Mouse (Mus musculus): ENCODE data around the gene Pus10. TPM values are rescaled to one million over a fixed set of nuclear protein-coding genes. Genes with fewer than 3 reads are reported as not detected.

The Pus10 gene
- polyA plus RNA-seq, 1 experiment, result 28.6 TPM

DNA sequence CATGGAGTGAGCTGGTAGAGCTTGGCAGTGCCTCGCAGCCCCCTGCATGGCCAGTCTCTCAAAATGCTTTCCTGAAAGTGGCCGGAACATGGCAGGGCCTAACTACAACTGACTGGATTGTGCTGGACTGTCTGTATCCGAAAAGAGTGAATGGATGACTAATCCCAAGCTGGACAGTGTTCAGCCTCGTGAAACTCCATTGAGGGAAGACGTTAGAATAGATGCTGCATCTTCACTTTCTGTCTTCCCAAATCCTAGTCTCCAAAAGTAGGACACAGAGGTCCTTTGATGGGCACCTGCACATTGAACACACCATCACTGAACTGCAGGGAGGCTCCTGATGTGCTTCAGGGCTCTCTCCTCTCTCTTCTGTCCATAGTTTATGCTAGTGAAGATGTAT lies 10.6 kb downstream of the Pus10 start:
- Histone ChIP-seq H3K27ac (replicated peaks; ENCODE audit: low read depth, low read length) (no peak overlapping the region), H3K4me3 (ENCODE audit: insufficient read depth, low read depth, low read length) (no peak overlapping the region), H3K4me1 (ENCODE audit: control insufficient read depth, insufficient read depth, insufficient read length, low read length) (no peaks in the 10 kb centered on the region)

DNA sequence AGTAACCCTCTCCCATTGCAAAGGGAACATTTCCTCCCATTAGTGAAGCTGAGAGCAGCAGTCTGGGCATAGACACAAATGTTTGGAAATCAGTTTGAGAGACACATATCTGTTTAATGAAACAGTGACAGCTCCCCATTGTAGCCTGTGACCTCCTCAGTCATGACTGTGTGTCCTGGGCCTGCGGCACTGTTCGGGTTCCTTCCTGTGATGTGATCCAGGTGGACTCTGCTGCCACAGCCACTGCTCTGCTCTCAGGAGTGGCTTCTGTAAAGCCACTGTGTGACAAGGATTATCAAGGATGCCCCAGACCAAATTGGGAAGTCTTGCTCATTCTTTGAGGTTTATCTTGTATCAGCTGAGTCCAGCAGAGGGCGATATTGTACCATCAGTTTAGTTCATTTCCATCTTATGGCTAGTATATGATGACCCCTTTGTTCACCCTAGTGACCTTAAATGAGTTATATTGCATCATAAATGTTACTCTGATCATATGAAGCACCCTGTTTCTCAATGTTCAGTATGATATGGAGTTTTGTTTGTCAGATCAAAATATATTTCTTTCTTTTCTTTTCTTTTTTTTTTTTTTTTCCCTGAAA lies 13.7 kb downstream of the Pus10 start:
- no peak overlapping the region for H3K27ac ChIP-seq (replicated peaks; ENCODE audit: low read depth, low read length)
- H3K4me1 ChIP-seq (ENCODE audit: control insufficient read depth, insufficient read depth, insufficient read length, low read length), result no peaks in the 10 kb centered on the region
- H3K4me3 ChIP-seq (ENCODE audit: insufficient read depth, low read depth, low read length), result no peak overlapping the region

DNA sequence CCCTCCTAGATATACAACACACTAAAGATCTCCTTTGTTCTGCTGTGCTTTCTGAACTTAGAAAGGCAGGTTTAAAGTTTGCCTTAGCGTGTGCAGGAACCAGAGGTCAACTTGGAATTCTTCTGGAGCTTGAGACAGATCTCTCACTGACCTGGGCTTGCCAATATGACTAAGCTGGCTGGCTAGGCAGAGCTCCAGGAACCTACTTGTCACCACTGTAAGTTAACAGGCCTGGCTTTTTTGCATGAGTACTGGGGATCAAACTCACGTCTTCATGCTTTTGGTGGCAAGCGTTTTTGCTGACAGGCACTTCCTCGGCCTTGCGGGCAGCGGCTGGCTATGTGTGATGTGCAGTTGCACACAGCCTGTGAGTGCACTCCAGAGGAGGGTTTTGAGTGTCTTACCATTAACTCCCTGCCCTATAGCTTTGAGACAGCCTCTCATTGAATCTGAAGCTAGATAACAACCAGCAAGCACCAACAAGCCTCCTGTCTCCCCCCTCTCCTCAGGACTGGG lies 15.0 kb downstream of the Pus10 start:
- no peak overlapping the region for H3K27ac ChIP-seq (replicated peaks; ENCODE audit: low read depth, low read length)
- H3K4me3 ChIP-seq (ENCODE audit: insufficient read depth, low read depth, low read length), result no peak overlapping the region
- H3K4me1 ChIP-seq (ENCODE audit: control insufficient read depth, insufficient read depth, insufficient read length, low read length), result no peaks in the 10 kb centered on the region

DNA sequence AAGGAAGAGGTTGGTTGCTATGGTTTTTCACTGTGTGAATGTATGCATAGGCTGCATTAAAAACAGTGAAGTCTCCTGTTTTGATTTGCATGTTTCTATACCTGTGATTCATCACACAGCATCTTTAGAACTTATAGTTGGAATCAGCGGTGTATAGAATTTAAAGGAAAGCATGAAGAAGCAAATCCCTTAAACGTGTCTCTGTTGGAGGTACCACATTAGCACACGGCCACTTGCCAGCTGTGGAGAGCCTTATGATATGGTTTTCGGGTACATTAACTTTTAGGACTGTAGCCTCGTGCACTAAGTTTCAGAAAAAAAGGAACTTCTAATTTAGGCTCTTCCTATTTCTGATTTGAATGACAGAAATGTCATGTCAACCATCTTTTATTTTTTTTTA lies 17.1 kb downstream of the Pus10 start:
- no peaks in the 10 kb centered on the region for H3K4me1 ChIP-seq (ENCODE audit: control insufficient read depth, insufficient read depth, insufficient read length, low read length)
- no peak overlapping the region for H3K27ac ChIP-seq (replicated peaks; ENCODE audit: low read depth, low read length)
- H3K4me3 ChIP-seq (ENCODE audit: insufficient read depth, low read depth, low read length), result no peak overlapping the region

DNA sequence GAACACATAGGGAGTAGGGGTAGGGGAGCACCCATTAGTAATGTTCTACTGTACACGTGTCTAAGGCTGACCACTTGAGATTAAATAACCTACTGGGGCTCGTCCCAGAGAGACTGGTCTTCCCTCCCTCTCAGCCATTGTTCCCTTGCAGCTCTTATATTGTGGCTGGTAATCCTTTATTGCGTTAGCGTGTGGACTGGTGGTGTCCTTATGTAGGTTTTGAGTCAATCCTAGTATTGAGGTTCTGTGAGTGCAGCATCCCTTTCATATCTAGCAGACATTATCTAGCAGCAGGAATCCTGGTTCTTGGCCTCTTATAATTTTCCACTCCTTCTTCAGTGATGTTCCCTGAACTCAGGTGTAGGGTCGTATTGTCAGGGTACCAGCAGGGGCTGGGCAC lies 21.2 kb downstream of the Pus10 start:
- H3K27ac ChIP-seq (replicated peaks; ENCODE audit: low read depth, low read length), result no peak overlapping the region
- H3K4me1 ChIP-seq (ENCODE audit: control insufficient read depth, insufficient read depth, insufficient read length, low read length), result no peaks in the 10 kb centered on the region
- H3K4me3 ChIP-seq (ENCODE audit: insufficient read depth, low read depth, low read length), result no peak overlapping the region

DNA sequence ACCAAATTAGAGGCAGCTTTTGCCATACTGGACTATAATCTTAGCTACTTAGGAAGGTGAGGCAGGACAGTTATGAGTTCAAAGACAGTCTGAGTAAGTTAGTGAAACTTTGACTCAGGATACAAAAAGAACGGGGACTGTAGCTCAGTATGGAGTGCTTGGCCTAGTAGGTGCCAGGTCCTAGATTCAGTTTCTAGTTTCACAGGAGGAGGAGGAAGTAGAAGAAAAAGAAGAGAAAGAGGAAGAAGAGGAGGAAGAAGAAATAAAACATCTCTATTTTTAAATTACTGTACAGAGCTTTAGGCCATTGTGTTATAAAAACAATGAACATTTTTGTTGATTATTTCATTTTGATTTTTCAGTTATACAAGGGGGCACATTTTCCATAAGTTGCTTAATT lies 22.6 kb downstream of the Pus10 start:
- H3K4me1 ChIP-seq (ENCODE audit: control insufficient read depth, insufficient read depth, insufficient read length, low read length), result no peaks in the 10 kb centered on the region
- no peak overlapping the region for H3K4me3 ChIP-seq (ENCODE audit: insufficient read depth, low read depth, low read length)
- no peak overlapping the region for H3K27ac ChIP-seq (replicated peaks; ENCODE audit: low read depth, low read length)

DNA sequence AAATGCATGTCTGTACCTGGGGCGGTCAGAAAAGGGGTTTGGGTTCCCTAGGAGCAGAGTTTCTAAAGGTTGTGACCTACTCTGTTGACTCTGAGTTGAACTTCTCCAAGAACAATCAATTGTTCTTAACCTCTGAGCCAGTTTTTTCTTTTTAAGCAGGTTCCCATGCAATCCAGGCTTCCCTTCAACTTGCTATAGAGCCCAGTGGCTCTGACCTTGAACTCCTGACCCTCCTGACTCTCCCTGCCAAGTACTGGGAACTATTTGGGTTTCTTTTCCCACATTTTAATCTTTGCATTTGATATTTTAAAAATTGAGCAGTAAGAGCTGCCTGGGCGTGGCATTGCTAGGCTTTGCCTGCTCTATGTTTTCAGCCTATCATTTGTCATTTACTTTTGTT lies 27.8 kb downstream of the Pus10 start:
- Histone ChIP-seq H3K4me1 (ENCODE audit: control insufficient read depth, insufficient read depth, insufficient read length, low read length) (peaks cover 4% of the 10 kb centered on the region), H3K27ac (replicated peaks; ENCODE audit: low read depth, low read length) (no peak overlapping the region), H3K4me3 (ENCODE audit: insufficient read depth, low read depth, low read length) (no peak overlapping the region)

DNA sequence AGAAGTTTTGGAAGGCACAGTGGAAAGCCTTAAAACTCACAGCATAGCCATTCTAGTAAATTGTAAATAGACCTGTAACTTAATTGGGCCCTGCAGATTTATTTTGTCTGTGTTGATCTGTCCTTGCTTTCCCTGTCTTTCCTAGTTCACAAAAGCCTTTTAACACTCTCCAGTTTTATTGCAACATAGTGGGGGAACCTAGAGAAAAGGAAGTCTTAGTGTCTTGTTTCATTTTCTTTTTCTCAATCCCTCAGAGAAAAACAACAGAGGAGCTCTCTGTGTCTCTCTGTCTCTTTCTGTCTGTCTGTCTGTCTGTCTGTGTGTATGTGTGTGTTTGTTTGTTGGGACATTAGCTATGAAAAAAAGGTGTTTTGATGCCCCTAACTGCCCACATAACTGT lies 30.4 kb downstream of the Pus10 start:
- H3K4me1 ChIP-seq (ENCODE audit: control insufficient read depth, insufficient read depth, insufficient read length, low read length), result peaks cover 4% of the 10 kb centered on the region
- H3K27ac ChIP-seq (replicated peaks; ENCODE audit: low read depth, low read length), result no peak overlapping the region
- H3K4me3 ChIP-seq (ENCODE audit: insufficient read depth, low read depth, low read length), result no peak overlapping the region

DNA sequence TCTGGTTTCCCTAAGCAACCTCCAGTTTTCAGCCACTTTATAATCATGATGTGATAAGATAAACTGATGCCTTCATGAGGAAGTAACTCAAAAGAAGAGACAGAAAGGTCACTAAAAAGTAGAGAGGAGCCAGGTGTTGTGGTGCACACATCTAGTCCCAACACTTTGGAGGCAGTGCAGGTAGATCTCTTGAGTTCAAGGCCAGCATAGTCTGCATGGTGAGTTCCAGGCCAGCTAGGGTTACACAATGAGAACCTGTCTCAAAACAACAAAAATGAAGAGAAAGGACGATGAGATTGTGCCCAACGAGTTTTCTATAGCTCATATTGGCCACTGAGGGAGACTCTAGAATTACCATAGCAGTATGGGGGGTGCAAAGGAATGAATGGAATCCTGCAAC lies 33.1 kb downstream of the Pus10 start:
- peaks cover 2% of the 10 kb centered on the region for H3K4me1 ChIP-seq (ENCODE audit: control insufficient read depth, insufficient read depth, insufficient read length, low read length)
- H3K4me3 ChIP-seq (ENCODE audit: insufficient read depth, low read depth, low read length), result no peak overlapping the region
- no peak overlapping the region for H3K27ac ChIP-seq (replicated peaks; ENCODE audit: low read depth, low read length)

DNA sequence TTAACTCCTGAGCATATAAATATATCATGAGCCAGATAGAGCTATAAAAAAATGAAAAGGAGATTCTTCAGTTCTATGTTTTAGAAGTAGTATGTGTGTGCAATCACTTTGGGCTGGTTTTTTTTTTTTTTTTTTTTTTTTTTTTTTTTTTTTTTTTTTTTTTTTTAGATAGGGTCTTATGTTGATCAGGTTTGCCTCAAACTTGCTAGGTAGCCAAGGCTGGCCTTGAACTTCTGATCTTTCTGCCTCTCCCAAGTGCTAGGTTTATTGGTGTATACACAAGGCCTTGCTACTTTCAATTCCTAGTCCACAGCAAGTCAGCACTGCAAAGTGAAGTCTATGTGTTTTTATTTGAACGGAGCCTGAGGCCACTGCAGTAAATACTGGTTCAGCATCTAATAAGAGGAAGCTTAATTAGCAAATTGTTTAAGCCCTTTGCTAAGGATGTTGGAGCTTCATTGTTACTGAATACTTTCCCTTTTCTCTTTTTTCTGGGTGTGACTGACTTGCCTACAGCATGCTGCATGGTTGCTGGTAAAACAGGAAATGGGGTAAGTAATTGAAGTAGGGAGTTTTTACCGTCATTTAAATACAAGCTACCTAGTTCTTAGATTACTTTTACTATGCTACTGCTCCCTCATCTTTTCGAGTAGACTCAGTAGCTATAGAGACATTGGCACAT lies 34.1 kb downstream of the Pus10 start:
- Histone ChIP-seq H3K4me1 (ENCODE audit: control insufficient read depth, insufficient read depth, insufficient read length, low read length) (no peaks in the 10 kb centered on the region; the same call in 1 of the 2 replicates), H3K27ac (replicated peaks; ENCODE audit: low read depth, low read length) (no peak overlapping the region), H3K4me3 (ENCODE audit: insufficient read depth, low read depth, low read length) (no peak overlapping the region)

DNA sequence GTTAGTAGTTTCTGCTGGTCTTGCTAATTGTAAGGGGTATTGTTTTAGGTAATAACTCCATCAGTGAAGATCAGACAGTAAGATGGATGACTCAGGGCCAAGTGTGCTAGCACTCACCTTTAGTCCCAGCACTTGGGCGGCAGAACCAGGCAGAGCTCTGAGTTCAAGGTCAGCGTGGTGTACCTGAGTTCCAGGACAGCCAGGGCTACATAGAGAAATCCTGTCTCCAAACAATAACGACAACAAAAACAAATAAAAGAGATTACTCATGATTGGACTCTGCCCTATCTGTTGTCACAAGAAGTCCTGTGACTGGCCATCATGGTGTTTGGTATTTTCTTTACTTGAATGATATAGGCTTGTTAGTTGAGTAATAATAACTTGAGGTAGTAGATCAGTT lies 36.4 kb downstream of the Pus10 start:
- H3K4me3 ChIP-seq (ENCODE audit: insufficient read depth, low read depth, low read length), result no peak overlapping the region
- H3K27ac ChIP-seq (replicated peaks; ENCODE audit: low read depth, low read length), result no peak overlapping the region
- H3K4me1 ChIP-seq (ENCODE audit: control insufficient read depth, insufficient read depth, insufficient read length, low read length), result no peaks in the 10 kb centered on the region; the same call in 1 of the 2 replicates

DNA sequence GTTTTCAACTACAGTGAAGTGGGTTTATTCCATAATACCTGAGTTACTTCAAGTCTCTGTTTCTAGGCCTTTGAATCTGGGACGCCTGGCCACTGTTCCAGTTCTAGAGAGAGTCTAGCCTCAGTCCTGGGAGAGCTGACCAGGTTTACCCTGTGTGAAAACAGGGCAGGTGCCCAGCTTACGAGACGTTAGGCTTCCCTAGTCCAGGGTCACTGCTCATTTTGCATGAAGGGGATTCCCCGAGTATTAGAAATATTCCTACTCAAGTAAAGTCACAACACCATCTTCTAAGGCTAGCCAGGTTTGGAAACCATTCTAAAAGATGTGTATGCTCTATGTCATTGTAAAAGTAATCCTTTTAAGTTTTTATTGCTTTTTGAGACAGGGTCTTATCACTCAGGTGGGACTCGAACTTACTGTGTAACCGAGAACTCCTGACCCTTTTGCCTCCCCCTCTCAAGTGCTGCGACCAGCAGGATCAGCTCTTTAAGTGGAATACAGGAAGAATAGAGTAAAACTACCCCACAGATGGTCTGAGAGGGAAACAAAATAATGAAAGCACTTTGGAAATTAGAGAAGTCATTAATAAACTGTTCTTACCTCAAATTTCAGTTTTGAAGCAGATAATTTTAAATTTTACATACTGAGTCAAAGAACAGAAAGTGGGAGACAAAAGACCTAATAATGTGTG lies 39.3 kb downstream of the Pus10 start:
- Histone ChIP-seq H3K4me3 (ENCODE audit: insufficient read depth, low read depth, low read length) (no peak overlapping the region), H3K27ac (replicated peaks; ENCODE audit: low read depth, low read length) (no peak overlapping the region), H3K4me1 (ENCODE audit: control insufficient read depth, insufficient read depth, insufficient read length, low read length) (no peaks in the 10 kb centered on the region)

DNA sequence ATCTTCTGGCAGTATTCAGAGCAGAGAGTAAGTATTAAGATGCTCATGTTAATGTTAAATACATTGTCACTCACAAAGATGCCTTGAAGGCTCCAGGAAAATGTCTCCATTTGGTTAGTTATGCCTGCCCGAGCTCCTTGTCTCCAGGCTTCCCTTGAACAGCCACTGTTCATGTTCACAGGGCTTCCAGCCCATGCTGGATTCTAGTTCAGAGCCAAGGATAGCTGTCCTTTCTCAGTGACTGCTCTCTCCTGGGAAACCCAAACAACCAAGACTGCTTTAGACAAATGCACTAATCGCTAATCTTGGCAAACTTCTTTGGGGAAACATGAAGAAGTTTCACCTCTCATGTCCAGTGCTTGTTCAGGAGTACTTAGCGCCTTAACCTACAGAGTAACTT lies 46.8 kb downstream of the Pus10 start:
- no peak overlapping the region for H3K27ac ChIP-seq (replicated peaks; ENCODE audit: low read depth, low read length)
- no peak overlapping the region for H3K4me3 ChIP-seq (ENCODE audit: insufficient read depth, low read depth, low read length)
- H3K4me1 ChIP-seq (ENCODE audit: control insufficient read depth, insufficient read depth, insufficient read length, low read length), result no peaks in the 10 kb centered on the region

DNA sequence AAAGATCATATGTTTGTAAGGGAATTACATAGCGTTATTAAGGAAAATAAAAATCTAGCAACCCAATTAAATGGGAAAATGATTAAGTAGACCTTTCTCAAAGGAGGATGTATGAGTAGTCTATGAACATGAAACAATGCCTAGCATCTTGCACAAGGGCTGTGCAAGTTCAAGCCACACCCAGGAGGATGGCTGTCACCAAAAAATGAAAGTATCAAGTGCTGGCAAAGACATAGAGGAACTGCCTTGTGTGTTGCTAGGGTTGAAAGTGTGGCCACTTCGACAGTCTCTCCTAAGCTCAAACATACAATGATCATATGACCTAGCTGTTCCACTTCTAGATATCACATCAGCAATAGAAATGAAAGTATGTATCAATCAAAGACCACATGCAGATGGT lies 53.4 kb downstream of the Pus10 start:
- no peaks in the 10 kb centered on the region for H3K4me1 ChIP-seq (ENCODE audit: control insufficient read depth, insufficient read depth, insufficient read length, low read length)
- no peak overlapping the region for H3K4me3 ChIP-seq (ENCODE audit: insufficient read depth, low read depth, low read length)
- H3K27ac ChIP-seq (replicated peaks; ENCODE audit: low read depth, low read length), result no peak overlapping the region

DNA sequence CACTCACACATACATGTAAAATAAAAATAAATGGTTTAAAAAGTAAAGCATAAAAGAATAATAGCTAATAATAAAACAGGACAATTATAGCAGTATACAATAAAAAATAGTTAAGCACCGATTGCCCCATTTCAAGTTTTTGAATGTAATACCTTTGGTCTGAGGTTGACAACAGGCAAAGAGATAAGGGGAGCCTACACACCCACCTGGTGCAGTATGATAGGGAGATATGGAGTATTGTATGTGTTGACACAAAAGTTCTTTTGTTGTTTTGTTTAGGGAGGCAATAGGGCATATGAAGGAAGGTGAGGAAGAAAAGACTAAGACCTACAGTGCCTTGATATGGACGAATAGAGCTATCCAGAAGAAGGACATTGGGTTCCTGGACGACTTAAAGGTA lies 54.4 kb downstream of the Pus10 start:
- Histone ChIP-seq H3K4me3 (ENCODE audit: insufficient read depth, low read depth, low read length) (no peak overlapping the region), H3K4me1 (ENCODE audit: control insufficient read depth, insufficient read depth, insufficient read length, low read length) (no peaks in the 10 kb centered on the region), H3K27ac (replicated peaks; ENCODE audit: low read depth, low read length) (no peak overlapping the region)

DNA sequence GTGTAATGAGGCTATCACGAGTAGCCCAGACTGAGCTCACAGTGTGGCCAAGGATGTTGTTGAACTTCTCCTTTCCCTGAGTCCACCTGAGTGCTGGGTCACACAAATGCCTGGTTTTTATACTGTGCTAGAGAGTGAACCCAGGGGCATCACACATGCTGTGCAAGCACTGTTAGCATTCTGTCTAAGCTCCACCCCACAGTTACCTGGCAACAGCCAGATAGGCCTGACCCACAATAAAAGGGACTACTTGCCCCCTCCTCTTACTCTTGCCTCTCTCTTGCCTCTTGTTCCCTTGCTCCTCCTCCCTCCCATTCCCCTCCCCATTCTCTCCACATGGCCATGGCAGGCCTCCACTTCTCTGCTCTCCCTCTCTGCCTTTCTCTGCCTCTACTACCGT lies 56.9 kb downstream of the Pus10 start:
- no peaks in the 10 kb centered on the region for H3K4me1 ChIP-seq (ENCODE audit: control insufficient read depth, insufficient read depth, insufficient read length, low read length)
- no peak overlapping the region for H3K27ac ChIP-seq (replicated peaks; ENCODE audit: low read depth, low read length)
- H3K4me3 ChIP-seq (ENCODE audit: insufficient read depth, low read depth, low read length), result no peak overlapping the region
